Mouse (Mus musculus) G1E-ER4 (cell line): Measurements from ENCODE around the gene Eif4e. TPM values are rescaled to one million over a fixed set of nuclear protein-coding genes. Genes with fewer than 3 reads are reported as not detected.

Experiments
- GATA1 ChIP-seq: IDR thresholded peaks from one replicate; pipeline ENCODE4 v1.8.0; 2012; ENCODE audit warnings: low read length, inconsistent platforms
- polyA plus RNA-seq: library from polyadenylated mRNA; stranded (reverse); fragments of >175 nt; gene quantifications from 2 replicates; pipeline ENCODE4 v1.2.3, GENCODE M21; 2012

Eif4e gene
- polyA plus RNA-seq, 1 experiment = 8.3 TPM

DNA sequence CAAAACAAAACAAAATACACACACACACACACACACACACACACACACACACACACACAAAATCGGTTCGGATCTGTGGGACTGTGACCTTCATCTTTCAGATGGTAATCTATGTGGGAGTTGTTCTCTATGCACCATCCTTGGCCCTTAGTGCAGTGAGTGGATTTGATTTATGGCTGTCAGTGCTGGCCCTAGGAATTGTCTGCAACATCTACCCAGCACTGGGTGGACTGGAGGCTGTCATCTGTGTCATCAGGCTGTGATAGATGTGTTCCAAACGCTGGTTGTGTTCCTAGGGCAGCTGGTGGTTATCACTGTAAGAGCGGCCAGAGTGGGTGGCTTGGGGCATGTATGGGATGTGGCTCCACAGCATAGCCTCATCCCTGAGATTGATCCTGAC lies 75.1 kb downstream of the Eif4e start:
- TF ChIP-seq GATA1 = no peak

- no peak for TF ChIP-seq GATA1
These were observed 79.2 kb downstream of the Eif4e start for GRCm38 (mm10) chr3:138605132-138605531.

GRCm38 (mm10) chr3:138608665-138609064 lies 82.7 kb downstream of the Eif4e start:
- TF ChIP-seq GATA1 = no peak

Other genes with a start within 250 kb of the Eif4e start
- not detected in 2 replicates for gene Adh6a, start 212.9 kb upstream of the Eif4e start, polyA plus RNA-seq
- not detected in 2 replicates for gene Adh6b, start 184.4 kb upstream of the Eif4e start, polyA plus RNA-seq
- gene Adh4, start 110.7 kb upstream of the Eif4e start, polyA plus RNA-seq = not detected in 2 replicates
- 5.8 and 21.9 TPM in 2 replicates for gene Adh5, start 83.1 kb upstream of the Eif4e start, polyA plus RNA-seq
- gene Metap1, start 36.7 kb upstream of the Eif4e start, polyA plus RNA-seq = 24.6 and 29.4 TPM in 2 replicates
- not detected in 2 replicates for gene Tspan5, start 216.0 kb downstream of the Eif4e start, polyA plus RNA-seq